Mouse (Mus musculus) cortical plate, adult 2 months (tissue): ENCODE results near the gene Gif.

Source experiments
- CTCF ChIP-seq: fragments of 200-500 bp; IDR thresholded peaks from 2 replicates; pipeline ENCODE4 v1.5.1; 2011; ENCODE audit warnings: mild to moderate bottlenecking, control low read depth, low read length; ENCODE audit not compliant: insufficient read depth; ENCODE audit errors: extremely low read depth
- POLR2A ChIP-seq: fragments of 200-500 bp; IDR thresholded peaks from 2 replicates; pipeline ENCODE4 v1.6.1; 2011; ENCODE audit warnings: mild to moderate bottlenecking, low read length, control low read depth; ENCODE audit not compliant: insufficient read depth; ENCODE audit errors: extremely low read depth

DNA sequence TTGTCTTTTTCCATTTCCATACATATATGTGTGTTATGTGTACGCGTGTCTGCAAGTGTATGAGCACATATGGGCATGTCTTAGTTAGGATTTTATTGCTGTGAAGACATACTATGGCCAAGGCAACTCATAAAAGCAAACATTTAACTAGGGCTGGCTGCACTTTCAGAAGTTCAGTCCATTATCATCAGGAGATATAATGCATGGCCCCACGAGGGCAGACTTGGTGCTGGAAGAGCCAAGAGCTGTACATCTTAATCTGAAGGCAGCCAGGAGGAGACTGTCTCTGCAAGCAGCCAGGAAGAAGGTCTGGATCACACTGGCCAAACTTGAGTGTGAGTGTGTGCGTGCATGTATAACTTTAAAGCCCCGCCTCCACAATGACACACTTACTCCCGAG is 47.1 kb downstream of the Gif start:
- TF ChIP-seq CTCF (no peak), POLR2A (no peak)
